Mouse (Mus musculus): Measurements from ENCODE around the gene Fbxo40.

- TF ChIP-seq CTCF (IDR thresholded peaks at IDR 0.05; ENCODE audit: borderline replicate concordance, extremely low read depth, insufficient read depth, insufficient read length) (no peak), POLR2A (IDR thresholded peaks at IDR 0.05; ENCODE audit: borderline replicate concordance, extremely low read depth, insufficient read depth, insufficient read length, poor library complexity, severe bottlenecking) (no peak)
Measured at GRCm38 (mm10) chr16:37034751-37035150, 44.5 kb upstream of the Fbxo40 start.
